Mouse (Mus musculus) neutrophil, adult 5-6 weeks (primary cell): Measurements from ENCODE around the gene 1700056E22Rik. TPM values are rescaled to one million over a fixed set of nuclear protein-coding genes. Genes with fewer than 3 reads are reported as not detected.

Experiments
- ATAC-seq: fragments of 151-379, 151-347 bp; 2 replicates; pipeline ENCODE4 v1.8.0; 2017; ENCODE audit warnings: mild to moderate bottlenecking, moderate TSS enrichment; ENCODE audit not compliant: insufficient number of reproducible peaks, poor library complexity, low FRiP score, severe bottlenecking; ENCODE audit errors: extremely low read depth
- total RNA-seq: library from RNA; stranded (forward); fragments of 200-1000 nt; gene quantifications from 2 replicates; pipeline ENCODE4 v1.2.3, GENCODE M21; 2017

1700056E22Rik gene
- total RNA-seq, 1 experiment from 2014 or later, result 6.5 TPM

DNA sequence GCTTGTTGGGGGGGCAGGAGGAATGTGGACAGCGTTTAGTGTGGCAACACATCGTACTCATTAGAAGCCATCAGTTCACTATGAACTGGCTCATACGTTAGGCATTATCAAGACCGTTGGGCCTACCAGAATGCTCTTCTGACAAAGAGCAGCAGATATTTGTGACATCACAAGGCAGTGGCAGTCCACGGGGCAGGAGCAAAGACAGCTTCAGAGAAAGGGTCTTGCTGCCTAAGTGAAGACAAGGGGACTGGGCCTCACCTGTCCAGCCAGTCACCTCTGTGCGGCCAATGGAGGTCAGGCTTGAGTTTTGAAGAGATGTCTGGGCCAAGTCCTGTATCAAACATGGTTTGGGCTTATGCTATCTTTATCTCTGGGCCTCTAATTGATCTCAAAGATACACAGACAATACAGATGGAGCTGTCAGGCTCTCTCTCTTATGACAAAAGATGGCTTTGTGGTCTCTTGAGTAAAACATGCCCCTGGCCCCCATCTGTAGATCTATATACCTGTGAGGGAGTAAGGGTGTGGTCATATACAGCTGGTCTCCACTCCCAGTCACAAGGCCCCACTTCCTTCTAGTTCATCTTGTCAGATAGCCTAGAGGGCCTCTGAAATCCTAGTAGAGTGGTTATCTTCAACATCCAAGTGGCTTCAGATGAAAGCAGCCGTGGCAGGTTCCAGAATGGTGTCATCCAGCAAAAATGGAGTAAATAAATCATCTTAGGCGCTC is 3.9 kb downstream of the 1700056E22Rik start:
- no peak for ATAC-seq

- ATAC-seq, result no peak
These were observed 7.1 kb downstream of the 1700056E22Rik start for GRCm38 (mm10) chr1:184027039-184027438.

- no peak for ATAC-seq
These were observed 9.0 kb downstream of the 1700056E22Rik start for GRCm38 (mm10) chr1:184025079-184025478.

- ATAC-seq, result no peak
These were observed 9.5 kb downstream of the 1700056E22Rik start for GRCm38 (mm10) chr1:184024631-184025030.

GRCm38 (mm10) chr1:184023971-184024370 is 10.1 kb downstream of the 1700056E22Rik start:
- ATAC-seq, result no peak

- ATAC-seq, result no peak
These were observed 14.4 kb downstream of the 1700056E22Rik start for GRCm38 (mm10) chr1:184019722-184020107.

DNA sequence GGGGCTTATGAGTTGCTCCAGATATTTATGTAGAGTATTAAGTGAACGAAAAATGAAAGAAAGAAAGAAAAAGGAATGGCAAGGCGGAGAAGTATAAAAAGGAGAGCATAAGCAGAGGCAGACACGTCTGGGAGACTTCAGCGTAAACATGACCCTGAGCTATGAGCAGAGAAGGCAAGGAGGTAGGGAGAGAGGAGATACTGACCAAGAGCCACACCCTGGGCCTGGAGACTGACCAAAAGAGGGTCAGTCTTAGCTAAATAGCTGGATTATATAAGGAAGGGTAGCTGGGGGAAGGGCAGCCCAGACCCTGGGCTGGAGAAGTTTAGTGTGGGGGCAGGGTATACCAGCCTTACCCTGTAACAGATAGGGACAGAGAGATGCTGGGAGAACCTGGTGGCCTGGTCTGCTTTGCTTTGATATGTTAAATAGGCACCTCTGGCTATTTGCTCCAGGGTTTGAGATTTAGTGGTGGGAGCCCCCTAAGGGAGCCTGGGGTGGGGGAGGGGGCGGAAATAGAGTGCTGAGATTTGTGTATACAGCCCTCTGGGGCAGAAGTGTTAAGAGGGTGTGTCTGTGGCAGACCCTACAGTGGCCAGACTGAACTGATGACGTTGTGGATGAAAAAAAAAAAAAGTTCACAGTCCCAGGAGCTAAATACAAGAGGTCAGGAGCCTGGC is 14.9 kb downstream of the 1700056E22Rik start:
- no peak for ATAC-seq

GRCm38 (mm10) chr1:184017606-184018005 is 16.5 kb downstream of the 1700056E22Rik start:
- ATAC-seq, result no peak

DNA sequence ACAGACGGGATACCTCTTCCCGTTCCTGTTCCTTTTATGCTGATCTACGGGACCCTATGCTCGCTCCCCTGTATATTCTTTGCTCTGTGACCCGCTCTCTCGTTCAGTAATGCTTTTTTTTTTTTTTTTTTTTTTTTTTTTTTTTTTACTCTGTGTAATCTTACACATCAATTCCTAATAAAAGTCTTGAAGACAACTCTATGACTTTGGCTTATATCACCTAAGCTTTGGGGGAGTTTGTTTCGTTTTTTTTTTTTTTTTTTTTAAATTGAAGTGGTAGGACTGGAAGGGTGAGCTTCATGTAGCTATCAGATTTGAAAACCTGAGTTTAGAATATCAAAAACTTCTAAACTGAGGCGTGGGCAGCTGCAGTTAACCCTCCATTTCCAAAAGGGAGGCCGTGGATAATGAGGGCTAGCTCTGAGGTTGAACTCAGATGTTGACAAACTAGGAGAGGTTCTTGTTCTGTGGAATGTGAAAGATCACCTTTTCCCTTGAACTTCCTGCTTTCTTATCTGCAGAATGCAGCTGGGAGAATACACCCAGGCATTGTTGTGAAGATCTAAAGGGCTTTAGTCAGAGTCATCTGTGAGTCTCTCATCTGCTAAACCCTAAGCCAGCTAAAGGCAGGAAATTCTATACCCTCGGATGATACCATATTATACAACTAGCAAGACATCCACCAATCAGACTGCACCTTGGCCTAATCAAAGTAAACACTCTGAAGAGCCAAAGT is 17.9 kb downstream of the 1700056E22Rik start:
- ATAC-seq, result no peak

DNA sequence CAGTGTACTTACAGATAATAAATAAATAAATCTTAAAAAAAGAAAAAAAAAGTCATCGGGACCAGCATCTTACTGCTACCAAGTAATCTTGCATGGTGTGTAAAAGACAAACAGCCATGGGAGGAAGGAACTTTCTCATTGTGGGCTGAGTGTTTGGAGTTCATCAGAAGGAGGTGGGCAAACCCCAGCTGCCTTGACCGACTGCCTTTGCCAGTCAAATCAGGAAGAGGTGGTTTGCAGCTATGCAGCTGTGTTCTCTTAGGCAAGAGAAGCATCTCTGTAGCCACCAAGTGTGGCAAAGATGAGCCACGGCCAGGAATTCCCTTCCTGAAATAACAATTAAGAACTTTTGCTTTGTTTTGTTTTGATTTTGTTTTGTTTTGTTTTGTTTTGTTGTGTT is 20.0 kb downstream of the 1700056E22Rik start:
- no peak for ATAC-seq

GRCm38 (mm10) chr1:184013106-184013505 is 21.0 kb downstream of the 1700056E22Rik start, which contains the start of gene Dusp10:
TSS of gene Dusp10 (plus strand) at chr1:184013302.
- ATAC-seq, result no peak

DNA sequence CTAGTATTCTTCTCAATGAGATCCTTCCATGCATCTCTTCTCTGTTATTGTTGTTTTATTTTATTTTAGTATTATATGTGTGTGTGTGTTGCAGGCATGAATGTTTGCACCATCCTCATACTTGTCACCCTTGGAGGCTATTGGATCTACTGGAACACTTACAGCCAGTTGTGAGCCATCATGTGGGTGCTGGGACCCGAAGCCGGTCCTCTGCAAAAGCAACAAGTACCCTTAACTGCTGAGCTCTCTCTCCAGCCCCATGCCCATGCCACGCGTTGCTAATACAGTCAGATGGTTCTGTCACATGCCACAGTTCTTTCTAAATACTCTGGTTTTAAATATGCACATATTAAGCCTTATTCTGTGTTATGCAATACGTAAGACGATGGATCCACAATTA is 22.8 kb downstream of the 1700056E22Rik start:
- ATAC-seq, result no peak

DNA sequence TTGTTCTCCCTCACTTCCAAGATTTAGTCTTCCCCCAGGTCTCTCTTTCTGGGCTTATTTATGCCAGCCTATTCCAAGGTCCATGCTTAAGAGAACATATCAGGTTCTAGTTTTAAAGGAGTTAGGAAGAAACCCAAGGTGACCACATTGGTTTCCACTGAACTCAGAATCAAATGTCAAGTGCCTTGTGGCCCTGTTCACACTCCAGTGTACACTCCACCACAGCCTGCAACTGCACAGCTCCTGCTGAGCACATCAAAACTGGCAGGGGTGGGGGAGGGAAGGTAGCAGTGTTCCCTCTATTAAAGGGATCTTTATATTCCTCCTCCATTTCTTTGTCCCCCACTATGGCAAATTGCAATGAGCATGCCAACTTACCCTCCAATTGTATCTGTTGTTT is 28.0 kb downstream of the 1700056E22Rik start:
- ATAC-seq, result no peak

- ATAC-seq, result peak; percentile 65; the same call in 1 of the 2 replicates
These were observed 28.6 kb downstream of the 1700056E22Rik start for GRCm38 (mm10) chr1:184005315-184006058.

- no peak for ATAC-seq
These were observed 29.8 kb downstream of the 1700056E22Rik start for GRCm38 (mm10) chr1:184004311-184004710.

DNA sequence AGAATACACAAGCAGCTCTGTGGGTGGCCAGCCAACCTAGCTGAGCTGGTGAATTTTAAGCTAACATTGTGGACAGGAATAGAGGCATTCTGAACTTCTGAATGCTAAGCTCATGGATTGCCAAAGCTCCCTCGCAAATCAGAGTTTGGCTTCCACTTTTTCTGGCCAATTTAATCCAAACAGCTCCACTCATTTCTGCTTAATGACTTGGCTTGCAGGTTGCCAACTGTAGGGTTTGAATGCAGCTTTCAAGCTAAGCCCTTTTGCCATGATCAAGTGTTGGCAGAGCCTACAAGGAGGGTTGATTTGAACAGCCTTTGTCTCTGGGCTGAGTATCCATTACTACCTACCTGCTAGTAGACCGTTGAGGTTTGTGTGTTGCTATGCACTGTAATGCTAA is 31.6 kb downstream of the 1700056E22Rik start:
- ATAC-seq, result no peak

DNA sequence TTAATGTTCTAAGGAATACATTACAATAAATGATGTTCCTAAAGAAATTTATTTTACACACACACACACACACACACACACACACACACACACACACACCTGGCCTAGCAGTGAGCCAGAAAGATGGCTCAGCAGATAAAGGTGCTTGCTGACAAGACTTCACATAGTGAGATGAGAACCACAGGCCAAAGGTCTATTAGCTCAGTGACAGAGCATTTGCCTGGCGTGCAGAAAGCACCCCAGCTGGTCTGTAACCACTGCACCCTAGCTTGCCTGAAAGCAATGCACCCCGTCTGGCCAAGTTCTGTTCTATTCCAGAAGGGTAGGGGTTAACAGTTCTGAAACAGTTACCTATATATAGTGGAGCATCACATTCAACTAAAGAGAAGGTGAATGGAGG is 36.9 kb downstream of the 1700056E22Rik start:
- ATAC-seq, result no peak

- no peak for ATAC-seq
These were observed 42.2 kb downstream of the 1700056E22Rik start for GRCm38 (mm10) chr1:183991921-183992320.

DNA sequence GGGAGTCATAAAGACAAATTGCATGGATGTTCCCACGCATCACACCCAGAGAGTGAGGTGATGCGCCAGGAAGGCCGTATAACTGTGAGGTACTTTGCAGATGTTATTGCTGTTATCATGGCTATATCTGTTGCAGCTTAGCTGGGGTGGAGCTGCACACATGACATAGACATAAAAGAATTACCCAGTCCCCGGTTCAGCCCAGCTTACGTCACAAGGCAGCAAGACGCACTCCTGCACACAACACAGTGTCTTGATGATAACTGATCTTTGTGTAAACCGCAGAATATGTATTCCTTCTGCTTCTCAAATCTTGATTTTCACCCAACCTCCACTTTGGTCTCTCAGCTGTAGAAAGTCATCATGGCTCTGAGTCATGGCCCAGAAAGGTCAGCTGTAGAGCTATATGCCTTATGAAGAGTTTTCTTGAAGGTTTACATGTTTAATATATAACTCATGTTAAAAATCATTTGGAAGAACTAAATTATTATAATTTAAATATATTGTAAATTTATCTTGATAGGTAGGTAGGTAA is 46.3 kb downstream of the 1700056E22Rik start:
- ATAC-seq, result peak; percentile 67; the same call in 1 of the 2 replicates
